Mouse (Mus musculus): ENCODE results near the gene Col5a1. TPM values are rescaled to one million over a fixed set of nuclear protein-coding genes. Genes with fewer than 3 reads are reported as not detected.
A peak's percentile ranks its signal among the peaks of the same experiment; 100 is the strongest.

Gene Col5a1
- polyA plus RNA-seq, 2 experiments, result 6.2 to 6.8 TPM

- Histone ChIP-seq H3K4me3 (ENCODE audit: insufficient read depth in 1 of 2, low read depth in 2 of 2, low read length in 2 of 2) (no peak overlapping the region), H3K9me3 (ENCODE audit: control insufficient read depth, low read length) (no peaks in the 10 kb centered on the region), H3K27ac (no peak overlapping the region), H3K36me3 (replicated peaks; ENCODE audit: control insufficient read depth, insufficient read depth, low read depth) (no peaks in the 10 kb centered on the region), H3K4me1 (replicated peaks; ENCODE audit: control insufficient read depth in 2 of 2, insufficient read depth in 2 of 2, low read length in 1 of 2) (no peaks in the 10 kb centered on the region), H3K27me3 (ENCODE audit: control insufficient read depth, insufficient read depth, low read length) (no peaks in the 10 kb centered on the region), H3K9ac (replicated peaks) (no peak overlapping the region), H3K4me2 (ENCODE audit: low read depth) (no peak overlapping the region)
- no peak for ATAC-seq (ENCODE audit: insufficient read depth)
- TF ChIP-seq CTCF (IDR thresholded peaks at IDR 0.05; ENCODE audit: low read depth), result no peak
- no peak for TF ChIP-seq EP300 (IDR thresholded peaks at IDR 0.05; ENCODE audit: low read depth)
- WGBS (ENCODE audit: insufficient replicate concordance), result 55% methylated on average over 3 of the region's 3 CpGs
- DNase-seq (ENCODE audit: low read depth in 3 of 3, low spot score in 3 of 3), result no peak
These were observed 38.2 kb downstream of the Col5a1 start for GRCm38 (mm10) chr2:27924463-27924862.

GRCm38 (mm10) chr2:27926478-27927165 is 40.4 kb downstream of the Col5a1 start:
- no peaks in the 10 kb centered on the region for H3K27me3 ChIP-seq (ENCODE audit: control insufficient read depth, insufficient read depth, low read length)
- DNase-seq (ENCODE audit: low read depth in 3 of 3, low spot score in 3 of 3), result peak in 1 of 3 experiments; percentile 11
- no peaks in the 10 kb centered on the region for H3K9me3 ChIP-seq (ENCODE audit: control insufficient read depth, low read length)
- H3K27ac ChIP-seq, result no peak overlapping the region
- WGBS (ENCODE audit: insufficient replicate concordance), result 30% methylated on average over 7 of the region's 7 CpGs
- no peak overlapping the region for H3K4me3 ChIP-seq (ENCODE audit: insufficient read depth in 1 of 2, low read depth in 2 of 2, low read length in 2 of 2)
- TF ChIP-seq CTCF (IDR thresholded peaks at IDR 0.05; ENCODE audit: low read depth) (peak; percentile 78), EP300 (IDR thresholded peaks at IDR 0.05; ENCODE audit: low read depth) (no peak)
- no peak overlapping the region for H3K4me2 ChIP-seq (ENCODE audit: low read depth)
- H3K9ac ChIP-seq (replicated peaks), result no peak overlapping the region
- H3K36me3 ChIP-seq (replicated peaks; ENCODE audit: control insufficient read depth, insufficient read depth, low read depth), result no peaks in the 10 kb centered on the region
- no peaks in the 10 kb centered on the region for H3K4me1 ChIP-seq (replicated peaks; ENCODE audit: control insufficient read depth in 2 of 2, insufficient read depth in 2 of 2, low read length in 1 of 2)
- ATAC-seq (ENCODE audit: insufficient read depth), result no peak

- Histone ChIP-seq H3K9ac (replicated peaks) (no peak overlapping the region), H3K36me3 (replicated peaks; ENCODE audit: control insufficient read depth, insufficient read depth, low read depth) (no peaks in the 10 kb centered on the region), H3K27ac (no peak overlapping the region), H3K4me3 (ENCODE audit: insufficient read depth in 1 of 2, low read depth in 2 of 2, low read length in 2 of 2) (no peak overlapping the region), H3K9me3 (ENCODE audit: control insufficient read depth, low read length) (no peaks in the 10 kb centered on the region), H3K4me1 (replicated peaks; ENCODE audit: control insufficient read depth in 2 of 2, insufficient read depth in 2 of 2, low read length in 1 of 2) (no peaks in the 10 kb centered on the region), H3K4me2 (ENCODE audit: low read depth) (no peak overlapping the region), H3K27me3 (ENCODE audit: control insufficient read depth, insufficient read depth, low read length) (no peaks in the 10 kb centered on the region)
- WGBS (ENCODE audit: insufficient replicate concordance), result 68% methylated on average over 5 of the region's 5 CpGs
- no peak for TF ChIP-seq EP300 (IDR thresholded peaks at IDR 0.05; ENCODE audit: low read depth)
- TF ChIP-seq CTCF (IDR thresholded peaks at IDR 0.05; ENCODE audit: low read depth), result no peak
- DNase-seq (ENCODE audit: low read depth in 3 of 3, low spot score in 3 of 3) (no peak), ATAC-seq (ENCODE audit: insufficient read depth) (no peak)
These were observed 44.3 kb downstream of the Col5a1 start for GRCm38 (mm10) chr2:27930471-27931015.

GRCm38 (mm10) chr2:27931130-27931529 is 44.9 kb downstream of the Col5a1 start:
- H3K27me3 ChIP-seq (ENCODE audit: control insufficient read depth, insufficient read depth, low read length), result no peaks in the 10 kb centered on the region
- TF ChIP-seq CTCF (IDR thresholded peaks at IDR 0.05; ENCODE audit: low read depth), result no peak
- no peak for TF ChIP-seq EP300 (IDR thresholded peaks at IDR 0.05; ENCODE audit: low read depth)
- H3K27ac ChIP-seq, result no peak overlapping the region
- H3K9ac ChIP-seq (replicated peaks), result no peak overlapping the region
- H3K4me3 ChIP-seq (ENCODE audit: insufficient read depth in 1 of 2, low read depth in 2 of 2, low read length in 2 of 2), result no peak overlapping the region
- no peak for ATAC-seq (ENCODE audit: insufficient read depth)
- no peak for DNase-seq (ENCODE audit: low read depth in 3 of 3, low spot score in 3 of 3)
- H3K4me2 ChIP-seq (ENCODE audit: low read depth), result no peak overlapping the region
- H3K4me1 ChIP-seq (replicated peaks; ENCODE audit: control insufficient read depth in 2 of 2, insufficient read depth in 2 of 2, low read length in 1 of 2), result no peaks in the 10 kb centered on the region
- no peaks in the 10 kb centered on the region for H3K36me3 ChIP-seq (replicated peaks; ENCODE audit: control insufficient read depth, insufficient read depth, low read depth)
- H3K9me3 ChIP-seq (ENCODE audit: control insufficient read depth, low read length), result no peaks in the 10 kb centered on the region
- WGBS (ENCODE audit: insufficient replicate concordance), result 63% methylated on average over 6 of the region's 6 CpGs

- no peak for DNase-seq (ENCODE audit: low read depth in 3 of 3, low spot score in 3 of 3)
- no peak overlapping the region for H3K4me2 ChIP-seq (ENCODE audit: low read depth)
- no peak overlapping the region for H3K9ac ChIP-seq (replicated peaks)
- H3K27me3 ChIP-seq (ENCODE audit: control insufficient read depth, insufficient read depth, low read length), result no peaks in the 10 kb centered on the region
- no peak for ATAC-seq (ENCODE audit: insufficient read depth)
- no peak overlapping the region for H3K27ac ChIP-seq
- no peaks in the 10 kb centered on the region for H3K36me3 ChIP-seq (replicated peaks; ENCODE audit: control insufficient read depth, insufficient read depth, low read depth)
- WGBS (ENCODE audit: insufficient replicate concordance), result 38% methylated on average over 3 of the region's 3 CpGs
- no peaks in the 10 kb centered on the region for H3K4me1 ChIP-seq (replicated peaks; ENCODE audit: control insufficient read depth in 2 of 2, insufficient read depth in 2 of 2, low read length in 1 of 2)
- no peak overlapping the region for H3K4me3 ChIP-seq (ENCODE audit: insufficient read depth in 1 of 2, low read depth in 2 of 2, low read length in 2 of 2)
- TF ChIP-seq CTCF (IDR thresholded peaks at IDR 0.05; ENCODE audit: low read depth) (no peak), EP300 (IDR thresholded peaks at IDR 0.05; ENCODE audit: low read depth) (no peak)
- no peaks in the 10 kb centered on the region for H3K9me3 ChIP-seq (ENCODE audit: control insufficient read depth, low read length)
These were observed 45.7 kb downstream of the Col5a1 start for GRCm38 (mm10) chr2:27931971-27932370.
